Mouse (Mus musculus): ENCODE measurements around the gene Plch2.

DNA sequence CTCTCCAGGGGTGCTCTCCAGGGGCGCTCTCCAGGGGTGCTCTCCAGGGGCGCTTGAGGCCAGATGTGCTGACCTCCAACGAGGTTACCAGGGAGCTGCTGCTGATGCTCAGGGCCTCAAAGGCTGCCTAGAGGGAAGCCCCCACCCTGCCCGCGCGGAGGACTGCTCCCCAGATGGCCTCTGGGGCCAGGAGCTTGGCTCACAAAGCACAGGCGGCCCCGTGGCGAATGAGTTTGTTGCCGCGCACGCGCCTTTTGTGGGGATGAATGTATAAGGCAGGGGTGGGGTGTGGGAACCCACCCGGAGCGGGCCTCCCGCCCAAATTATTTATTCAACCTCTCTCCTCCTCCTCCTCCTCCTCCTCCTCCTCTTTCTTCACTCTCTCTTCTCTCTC is 107.0 kb downstream of the Plch2 start:
- TF ChIP-seq POLR2A (IDR thresholded peaks at IDR 0.05; ENCODE audit: insufficient read length, low read depth) (no peak), USF1 (IDR thresholded peaks at IDR 0.05; ENCODE audit: low read depth) (no peak), E2F4 (IDR thresholded peaks at IDR 0.05; ENCODE audit: insufficient read depth) (no peak), TCF12 (IDR thresholded peaks at IDR 0.05; ENCODE audit: insufficient read depth, poor library complexity, severe bottlenecking) (no peak)
